Mouse (Mus musculus) stomach, postnatal 0 days (tissue): ENCODE results near the gene Pomp. TPM values are rescaled to one million over a fixed set of nuclear protein-coding genes. Genes with fewer than 3 reads are reported as not detected.

Experiments used
- ATAC-seq: fragments of 200-750 bp; cut with Nextera tagmentation; 2 replicates; pipeline ENCODE4 v1.8.0; 2017; ENCODE audit not compliant: low FRiP score, low TSS enrichment
- DNase-seq: peaks from one replicate; pipeline ENCODE4 v3.0.0-alpha.2; 2016; ENCODE audit warnings: low spot score
- H3K27ac ChIP-seq: fragments of 300-500 bp; sonication (generic); replicated peaks from 2 replicates; pipeline ENCODE4 v1.5.1; 2014; ENCODE audit warnings: mild to moderate bottlenecking, control low read depth
- H3K27me3 ChIP-seq: fragments of 300-500 bp; sonication (generic); 2 replicates; pipeline ENCODE4 v1.6.1; 2014; ENCODE audit warnings: low read length; ENCODE audit not compliant: control insufficient read depth, insufficient read depth
- H3K36me3 ChIP-seq: fragments of 300-500 bp; sonication (generic); 2 replicates; pipeline ENCODE4 v1.6.1; 2014; ENCODE audit warnings: low read length, mixed read lengths; ENCODE audit not compliant: control insufficient read depth, insufficient read depth
- H3K4me1 ChIP-seq: fragments of 300-500 bp; sonication (generic); replicated peaks from 2 replicates; pipeline ENCODE4 v1.6.1; 2014; ENCODE audit warnings: antibody characterized with exemption; ENCODE audit not compliant: control insufficient read depth, insufficient read depth
- H3K4me2 ChIP-seq: fragments of 300-500 bp; sonication (generic); replicated peaks from 2 replicates; pipeline ENCODE4 v1.6.1; 2014; ENCODE audit warnings: low read depth, mild to moderate bottlenecking, control low read depth, moderate library complexity
- H3K4me3 ChIP-seq: fragments of 300-500 bp; sonication (generic); 2 replicates; pipeline ENCODE4 v1.5.1; 2014; ENCODE audit warnings: low read depth, low read length, control low read depth
- H3K9ac ChIP-seq: fragments of 300-500 bp; sonication (generic); 2 replicates; pipeline ENCODE4 v1.6.1; 2014; ENCODE audit warnings: mild to moderate bottlenecking, low read length, control low read depth, mixed read lengths
- H3K9me3 ChIP-seq: fragments of 300-500 bp; sonication (generic); 2 replicates; pipeline ENCODE4 v1.6.1; 2016; ENCODE audit warnings: low read length; ENCODE audit not compliant: control insufficient read depth
- CTCF ChIP-seq: IDR thresholded peaks from 2 replicates; pipeline ENCODE4 v1.5.1; 2016; ENCODE audit warnings: antibody characterized with exemption, low read depth, mild to moderate bottlenecking, moderate library complexity
- EP300 ChIP-seq: optimal IDR thresholded peaks from 2 replicates; pipeline ENCODE3; 2016; ENCODE audit warnings: antibody characterized with exemption
- WGBS: fragments of 180-500 bp; shearing (Covaris S2); extraction: QIAGEN DNeasy Blood & Tissue Kit; methylation state at CpG from one replicate; pipeline ENCODE4 v1.1.7; 2014; 5-methylcytosine and 5-hydroxymethylcytosine counted together
- polyA plus RNA-seq: library from polyadenylated mRNA; unstranded; fragments of >200 nt; fragmentation: Nextera tagmentation; extraction: Ambion mirVana; gene quantifications from 2 replicates; pipeline ENCODE4 v1.2.1, GENCODE M21; 2015

Gene Pomp
- polyA plus RNA-seq, 1 experiment from 2014 or later, result 427 TPM

- H3K4me3 ChIP-seq, result no peak overlapping the region
- no peak overlapping the region for H3K27ac ChIP-seq
- no peak for DNase-seq
- no peak overlapping the region for H3K4me2 ChIP-seq
- H3K9me3 ChIP-seq, result no peaks in the 10 kb centered on the region
- TF ChIP-seq EP300 (no peak), CTCF (no peak; the same call in 1 of the 2 replicates)
- H3K4me1 ChIP-seq, result no peaks in the 10 kb centered on the region
- H3K27me3 ChIP-seq, result no peaks in the 10 kb centered on the region
- 86% methylated on average over 9 of the region's 9 CpGs for WGBS
- H3K9ac ChIP-seq, result no peak overlapping the region
- no peaks in the 10 kb centered on the region for H3K36me3 ChIP-seq
- no peak for ATAC-seq
Measured at GRCm38 (mm10) chr5:147817747-147818496, 42.3 kb upstream of the Pomp start.

DNA sequence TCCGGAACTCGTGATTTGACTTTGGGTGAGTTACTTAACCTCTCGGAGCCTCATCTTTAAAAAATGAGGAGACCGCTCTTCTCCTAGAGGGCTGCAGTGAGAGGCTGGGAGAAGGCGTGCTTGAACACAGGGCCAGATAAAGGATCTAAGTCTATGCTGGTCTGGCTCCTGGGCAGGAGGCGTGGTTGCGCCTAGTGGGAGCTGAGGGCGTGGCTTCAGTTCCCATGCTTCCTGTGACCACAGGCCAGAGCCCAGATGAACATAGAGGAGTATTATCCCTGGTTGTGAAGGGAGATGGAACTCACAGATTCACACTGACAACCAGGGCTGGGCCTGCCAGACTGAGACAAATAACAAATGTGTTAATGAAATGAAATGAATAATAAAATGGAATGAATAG lies 41.4 kb upstream of the Pomp start:
- Histone ChIP-seq H3K4me3 (no peak overlapping the region), H3K27ac (no peak overlapping the region), H3K4me1 (no peaks in the 10 kb centered on the region), H3K27me3 (no peaks in the 10 kb centered on the region), H3K9me3 (no peaks in the 10 kb centered on the region), H3K4me2 (no peak overlapping the region), H3K9ac (no peak overlapping the region), H3K36me3 (no peaks in the 10 kb centered on the region)
- no peak for ATAC-seq
- WGBS, result 86% methylated on average over 8 of the region's 8 CpGs
- DNase-seq, result no peak
- TF ChIP-seq EP300, result no peak
- no peak for TF ChIP-seq CTCF

DNA sequence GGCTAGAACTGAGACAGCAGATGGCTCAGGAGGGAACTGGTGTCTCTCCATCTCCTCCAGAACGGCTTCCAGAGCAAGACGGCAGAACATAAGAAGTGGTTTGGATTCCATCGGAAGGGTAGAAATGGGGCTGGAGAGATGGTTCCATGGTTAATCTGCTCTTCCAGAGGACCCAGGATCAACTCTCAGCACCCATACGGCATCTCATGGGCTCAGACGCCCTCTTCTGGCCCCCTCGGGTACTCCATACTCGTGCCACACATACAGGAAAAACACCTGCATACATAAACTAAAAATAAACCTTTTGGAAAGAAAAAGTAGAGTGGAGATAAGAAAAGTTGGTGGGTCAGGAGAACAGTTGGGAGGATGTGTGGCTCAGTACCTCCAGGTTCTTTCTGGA lies 40.4 kb upstream of the Pomp start:
- Histone ChIP-seq H3K4me3 (no peak overlapping the region), H3K9ac (no peak overlapping the region), H3K27me3 (no peaks in the 10 kb centered on the region), H3K27ac (no peak overlapping the region), H3K4me1 (no peaks in the 10 kb centered on the region), H3K4me2 (no peak overlapping the region), H3K9me3 (no peaks in the 10 kb centered on the region), H3K36me3 (no peaks in the 10 kb centered on the region)
- ATAC-seq (no peak), DNase-seq (no peak)
- TF ChIP-seq CTCF, result no peak
- no peak for TF ChIP-seq EP300
- 88% methylated on average over 7 of the region's 7 CpGs for WGBS

DNA sequence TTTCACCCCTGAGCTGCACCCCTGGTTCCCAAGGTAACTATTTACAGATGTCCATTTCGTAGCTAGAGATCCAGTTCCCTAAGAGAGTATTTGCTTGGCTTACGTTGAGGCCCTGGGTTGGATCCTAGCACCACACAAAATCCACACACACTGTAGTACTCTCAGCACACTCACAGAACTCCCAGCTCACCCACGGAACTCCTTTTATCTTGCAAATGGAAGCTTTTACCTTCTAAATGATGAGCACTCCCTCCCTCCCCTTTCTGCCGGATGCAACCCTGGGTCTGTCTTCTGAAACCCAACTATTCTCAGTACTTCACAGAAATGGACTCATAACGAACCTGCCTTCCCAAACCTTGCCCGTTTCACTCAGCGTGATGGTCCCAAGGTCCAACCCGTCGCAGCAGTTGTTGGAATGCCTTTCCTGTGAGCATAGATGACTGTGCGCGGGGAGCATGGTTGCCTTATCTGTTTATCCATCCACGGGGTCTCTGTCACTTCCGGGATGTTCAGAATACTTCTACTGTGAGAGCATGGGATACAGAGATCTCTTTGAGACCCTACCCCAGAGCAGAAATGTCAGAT lies 36.1 kb upstream of the Pomp start:
- 85% methylated on average over 13 of the region's 13 CpGs for WGBS
- no peaks in the 10 kb centered on the region for H3K4me1 ChIP-seq
- no peak for TF ChIP-seq CTCF
- H3K4me2 ChIP-seq, result no peak overlapping the region
- no peak overlapping the region for H3K27ac ChIP-seq
- no peaks in the 10 kb centered on the region for H3K9me3 ChIP-seq
- H3K27me3 ChIP-seq, result no peaks in the 10 kb centered on the region
- DNase-seq (no peak), ATAC-seq (no peak)
- no peak overlapping the region for H3K4me3 ChIP-seq
- no peaks in the 10 kb centered on the region for H3K36me3 ChIP-seq
- no peak overlapping the region for H3K9ac ChIP-seq

DNA sequence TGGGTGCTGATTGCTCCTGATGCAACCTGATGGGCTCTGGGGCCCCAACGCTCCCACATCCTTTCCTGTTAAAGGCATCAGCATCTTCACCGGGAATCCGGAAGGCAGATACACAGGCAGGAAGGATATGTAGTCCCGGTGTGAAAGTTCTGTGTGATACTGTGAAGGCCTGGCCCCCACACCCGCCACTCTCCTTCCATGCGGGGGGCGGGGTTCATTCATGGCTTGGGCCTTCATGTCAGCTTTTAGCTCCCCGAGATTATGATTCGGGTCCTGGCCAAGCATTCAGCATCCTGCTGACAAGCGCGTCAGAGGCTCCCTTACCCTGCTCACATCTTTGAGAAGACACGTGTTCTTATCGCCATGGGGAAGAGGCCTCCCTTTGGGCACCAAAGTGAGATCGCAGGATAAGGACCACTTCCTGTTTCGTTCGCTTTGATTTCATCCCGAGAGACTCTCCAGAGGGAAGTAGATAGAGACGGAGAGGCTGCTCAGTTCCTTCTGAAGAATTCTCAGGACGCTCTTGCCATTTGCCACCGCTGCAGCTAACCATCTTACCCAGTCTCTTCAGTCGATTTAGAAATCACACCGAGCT lies 34.8 kb upstream of the Pomp start:
- no peak for DNase-seq
- no peaks in the 10 kb centered on the region for H3K4me1 ChIP-seq
- H3K4me3 ChIP-seq, result no peak overlapping the region
- H3K36me3 ChIP-seq, result no peaks in the 10 kb centered on the region
- TF ChIP-seq EP300 (no peak), CTCF (no peak)
- H3K9ac ChIP-seq, result no peak overlapping the region
- 42% methylated on average over 22 of the region's 22 CpGs for WGBS
- H3K27ac ChIP-seq, result no peak overlapping the region
- H3K9me3 ChIP-seq, result no peaks in the 10 kb centered on the region
- peak overlapping the region; percentile 31; the same call in 1 of the 2 replicates for H3K4me2 ChIP-seq
- ATAC-seq, result peak; percentile 38; the same call in 1 of the 2 replicates
- H3K27me3 ChIP-seq, result no peaks in the 10 kb centered on the region

GRCm38 (mm10) chr5:147826091-147826490 lies 34.2 kb upstream of the Pomp start:
- 37% methylated on average over 9 of the region's 9 CpGs for WGBS
- no peak for DNase-seq
- Histone ChIP-seq H3K27me3 (no peaks in the 10 kb centered on the region), H3K9me3 (no peaks in the 10 kb centered on the region), H3K36me3 (no peaks in the 10 kb centered on the region), H3K4me2 (peak overlapping the region; percentile 31; the same call in 1 of the 2 replicates), H3K27ac (no peak overlapping the region; the same call in 1 of the 2 replicates), H3K4me1 (no peaks in the 10 kb centered on the region), H3K4me3 (no peak overlapping the region), H3K9ac (no peak overlapping the region)
- ATAC-seq, result peak; percentile 26; the same call in 1 of the 2 replicates
- TF ChIP-seq CTCF (no peak), EP300 (no peak)
